Mouse (Mus musculus): Measurements from ENCODE around the gene Fuca1. TPM values are rescaled to one million over a fixed set of nuclear protein-coding genes. Genes with fewer than 3 reads are reported as not detected.
A peak's percentile ranks its signal among the peaks of the same experiment; 100 is the strongest.

Gene Fuca1
- 100 to 1,000 TPM in 11 of 26 experiments, 10 to 100 TPM in 15; 17.9 to 210 (median 80.2) TPM for total RNA-seq (2018; cell fraction: chromatin; rRNA removed)
- 100 to 1,000 TPM in 10 of 26 experiments, 10 to 100 TPM in 16; 62.4 to 180 (median 86.0) TPM for total RNA-seq (2018; cell fraction: cytosol; rRNA removed)
- 100 to 1,000 TPM in 8 of 26 experiments, 10 to 100 TPM in 18; 31.1 to 178 (median 73.6) TPM for total RNA-seq (2018; cell fraction: nucleus; rRNA removed)
- 158 to 239 TPM (median 178 TPM) in 3 replicates for polyA plus RNA-seq (2018)

DNA sequence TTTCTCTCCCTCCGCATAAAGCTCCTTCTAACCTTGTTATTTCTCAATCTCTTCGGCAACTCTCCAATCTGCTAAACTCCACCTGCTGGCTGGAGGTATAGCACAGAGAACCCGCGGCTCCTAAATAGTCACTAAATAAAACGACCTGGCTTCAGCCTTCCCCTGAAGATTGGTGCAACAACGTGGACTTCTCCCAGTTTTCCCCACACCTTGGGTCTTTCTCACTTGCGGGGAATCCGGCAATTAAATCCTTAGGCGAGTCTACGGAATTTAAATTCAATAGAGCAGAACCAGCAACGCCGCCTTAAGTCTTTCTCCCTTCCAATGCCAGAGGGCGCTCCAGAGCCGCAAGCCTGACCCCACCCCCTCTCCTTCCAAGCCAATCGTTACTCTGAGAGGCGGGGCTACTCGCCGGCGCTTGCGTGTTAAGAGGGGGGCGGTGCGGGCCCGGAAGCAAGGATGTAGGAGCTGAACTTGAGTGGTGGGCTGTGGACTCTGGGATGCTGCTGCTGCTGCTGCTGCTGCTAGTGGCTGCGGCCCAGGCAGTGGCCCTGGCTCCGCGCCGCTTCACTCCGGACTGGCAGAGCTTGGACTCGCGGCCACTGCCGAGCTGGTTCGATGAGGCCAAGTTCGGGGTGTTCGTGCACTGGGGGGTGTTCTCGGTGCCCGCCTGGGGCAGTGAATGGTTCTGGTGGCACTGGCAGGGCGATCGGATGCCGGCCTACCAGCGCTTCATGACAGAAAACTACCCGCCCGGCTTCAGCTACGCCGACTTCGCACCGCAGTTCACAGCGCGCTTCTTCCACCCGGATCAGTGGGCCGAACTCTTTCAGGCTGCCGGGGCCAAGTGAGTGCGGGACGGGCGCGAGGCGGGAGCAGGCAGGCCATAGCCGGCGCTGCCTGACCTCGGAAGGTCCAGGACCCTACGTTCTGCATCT is at the start of gene Fuca1:
Gene Fuca1, plus strand, starts transcription at position 432 of the 938 bp plus-strand sequence.
- Histone ChIP-seq H3K4me3 (ENCODE audit: inconsistent target) (peak within 1 kb of the TSS; percentile 72), H3K36me3 (ENCODE audit: inconsistent target) (peaks cover 20% of the 10 kb centered on the region), H3K79me2 (ENCODE audit: inconsistent target) (peaks cover 39% of the 10 kb centered on the region), H3K27ac (peak within 1 kb of the TSS; percentile 92)
- under 1% methylated on average over 60 of the region's 60 CpGs for WGBS (ENCODE audit: missing documents)

DNA sequence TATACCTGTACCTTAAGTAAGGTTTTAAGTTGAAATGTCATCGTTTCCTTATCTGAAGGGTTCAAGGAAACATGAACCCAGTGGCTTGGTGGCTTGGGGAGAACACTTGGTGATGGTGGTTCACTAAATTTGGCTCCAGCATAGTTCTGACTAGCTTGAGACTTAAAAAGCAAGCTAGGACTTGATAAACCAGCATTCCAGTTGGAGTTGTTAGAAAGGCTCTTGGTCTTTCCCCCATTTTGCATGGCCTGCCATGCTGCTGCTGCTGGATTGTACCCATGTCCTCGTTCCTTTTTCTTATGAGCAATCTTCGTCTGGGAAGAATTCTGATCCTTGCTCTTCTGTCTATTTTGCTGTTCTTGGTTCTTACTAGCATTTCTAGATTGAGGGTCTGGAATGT is 48.5 kb upstream of the Fuca1 start:
- H3K4me3 ChIP-seq (ENCODE audit: inconsistent target): peak overlapping the region; percentile 84
- peaks cover 7% of the 10 kb centered on the region; the same call in 1 of the 2 replicates for H3K36me3 ChIP-seq (ENCODE audit: inconsistent target)
- WGBS (ENCODE audit: missing documents): 40% methylated on average over 3 of the region's 3 CpGs
- peak overlapping the region; percentile 92 for H3K27ac ChIP-seq
- peaks cover 52% of the 10 kb centered on the region for H3K79me2 ChIP-seq (ENCODE audit: inconsistent target)

DNA sequence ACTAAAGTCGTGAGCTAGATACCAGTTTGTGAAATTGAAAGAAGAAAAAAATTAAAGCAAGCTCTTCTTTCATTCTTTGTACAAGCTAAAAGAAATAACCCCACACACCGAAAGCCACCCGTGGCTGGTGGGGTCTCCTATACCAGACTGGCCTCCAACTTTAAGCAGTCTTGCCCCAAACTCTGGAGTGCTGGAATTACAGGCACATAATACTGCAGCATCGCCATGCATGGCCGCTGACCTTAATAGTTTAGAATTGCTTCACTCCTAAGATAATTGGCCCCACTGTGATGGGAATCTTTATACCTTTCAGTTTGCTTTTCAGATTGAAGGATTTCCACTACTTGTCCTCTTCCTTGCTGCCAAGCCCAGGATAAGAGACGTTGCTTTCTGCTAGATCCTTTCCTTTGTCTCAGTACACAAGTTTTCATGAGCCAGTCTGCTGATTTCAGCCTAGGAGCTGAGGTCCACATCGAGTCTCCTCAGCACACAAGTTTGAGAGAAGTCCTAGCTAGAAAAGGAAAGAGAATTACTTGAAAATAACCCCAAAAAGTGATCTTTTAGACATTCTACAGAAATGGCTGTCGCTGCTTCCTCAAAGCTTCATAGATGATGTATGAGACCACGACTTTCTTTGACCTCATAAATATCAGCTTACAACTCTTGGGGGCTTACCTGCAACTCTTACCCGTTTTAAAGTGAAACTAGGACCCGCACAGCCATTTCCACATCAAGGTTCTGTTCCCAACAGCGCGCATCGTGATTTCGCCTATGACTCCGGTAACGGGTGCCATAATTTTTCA is 47.7 kb upstream of the Fuca1 start:
- Histone ChIP-seq H3K36me3 (ENCODE audit: inconsistent target) (peaks cover 7% of the 10 kb centered on the region; the same call in 1 of the 2 replicates), H3K79me2 (ENCODE audit: inconsistent target) (peaks cover 52% of the 10 kb centered on the region), H3K27ac (peak overlapping the region; percentile 92), H3K4me3 (ENCODE audit: inconsistent target) (peak overlapping the region; percentile 84)
- 5% methylated on average over 17 of the region's 17 CpGs for WGBS (ENCODE audit: missing documents)

DNA sequence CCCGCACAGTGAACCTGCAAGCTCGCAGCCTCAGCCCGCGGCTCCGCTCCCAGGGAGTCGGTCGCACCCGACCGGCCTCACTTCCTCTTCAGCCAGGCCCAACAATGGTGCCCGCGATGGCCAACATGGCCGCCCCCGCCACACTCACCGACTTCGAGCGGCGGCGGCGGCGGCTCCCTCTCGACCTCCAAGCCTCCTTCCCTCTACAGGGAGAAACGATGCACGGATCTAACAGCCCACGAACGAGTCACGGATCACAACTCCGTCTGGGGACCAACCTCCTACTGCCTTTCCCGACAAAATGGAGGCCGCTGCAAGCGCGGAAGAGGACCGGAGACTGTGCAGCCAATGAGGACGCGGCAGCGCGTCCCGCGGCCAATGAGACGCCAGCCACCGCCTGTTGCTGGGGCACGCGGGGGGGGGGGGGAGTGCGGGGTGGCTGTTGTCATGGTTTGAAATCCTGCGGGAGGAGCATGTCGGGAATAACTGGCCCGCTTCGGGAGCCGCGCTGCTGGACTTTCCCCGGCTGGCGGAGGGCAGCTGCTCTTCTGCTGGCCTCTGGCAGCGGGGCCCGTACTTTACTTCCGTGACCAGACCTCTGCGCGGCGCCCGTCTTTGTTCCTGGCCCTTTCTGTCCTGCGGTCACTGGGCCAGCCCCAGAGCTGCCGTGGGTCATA is 46.9 kb upstream of the Fuca1 start, which contains the start of gene Pnrc2:
Gene Pnrc2, minus strand, starts transcription at position 325 of the 677 bp plus-strand sequence.
- H3K4me3 ChIP-seq (ENCODE audit: inconsistent target): peak within 1 kb of the TSS; percentile 84
- H3K27ac ChIP-seq: peak within 1 kb of the TSS; percentile 92
- H3K36me3 ChIP-seq (ENCODE audit: inconsistent target): peaks cover 7% of the 10 kb centered on the region; the same call in 1 of the 2 replicates
- WGBS (ENCODE audit: missing documents): under 1% methylated on average over 58 of the region's 60 CpGs
- H3K79me2 ChIP-seq (ENCODE audit: inconsistent target): peaks cover 46% of the 10 kb centered on the region

DNA sequence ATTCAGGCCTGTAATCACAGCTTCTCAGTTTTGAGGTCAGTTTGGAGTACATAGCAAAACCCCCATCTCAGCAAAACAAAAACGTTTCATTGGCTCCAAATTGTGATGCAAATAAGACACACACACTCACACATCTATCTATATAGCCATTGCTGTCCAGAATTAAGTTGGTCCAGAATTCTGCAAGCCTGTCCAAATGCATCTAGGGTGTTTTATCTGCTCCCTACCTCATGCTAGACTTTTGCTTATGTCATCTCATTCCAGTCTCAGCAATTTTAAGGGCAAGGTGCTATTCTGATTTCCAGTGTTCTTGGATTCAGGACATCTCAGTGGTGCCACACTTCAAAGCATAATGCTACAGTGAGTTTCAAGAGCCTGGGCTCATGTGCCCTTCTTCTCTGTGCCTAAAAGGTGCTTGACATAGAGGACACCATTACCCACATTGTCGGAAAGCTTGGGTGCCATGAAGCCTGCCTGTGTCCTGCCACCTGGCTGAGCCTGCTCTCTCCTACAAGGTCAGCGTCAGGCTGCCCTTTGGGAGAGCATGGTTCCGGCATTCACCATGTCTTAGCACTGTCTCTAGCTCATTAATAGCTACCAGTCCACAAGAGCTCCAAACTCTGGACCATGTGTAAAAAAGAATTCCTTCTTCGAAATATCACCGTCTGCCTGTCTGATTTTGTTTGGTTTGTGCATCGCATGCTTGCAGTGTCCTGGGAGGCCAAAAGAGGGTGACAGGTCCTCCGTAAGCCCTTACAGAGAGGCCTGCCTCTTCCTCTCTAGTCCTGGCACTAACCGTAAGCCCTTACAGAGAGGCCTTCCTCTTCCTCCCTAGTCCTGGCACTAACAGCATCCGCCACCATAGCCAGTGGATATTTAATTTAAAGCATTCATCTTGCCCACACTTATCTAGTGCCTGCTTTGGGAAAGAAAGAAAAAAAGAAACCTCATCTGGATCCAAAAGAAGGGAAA is 45.7 kb upstream of the Fuca1 start:
- H3K4me3 ChIP-seq (ENCODE audit: inconsistent target): peak overlapping the region; percentile 23
- WGBS (ENCODE audit: missing documents): 59% methylated on average over 10 of the region's 10 CpGs
- peak overlapping the region; percentile 92 for H3K27ac ChIP-seq
- H3K36me3 ChIP-seq (ENCODE audit: inconsistent target): peaks cover 7% of the 10 kb centered on the region; the same call in 1 of the 2 replicates
- H3K79me2 ChIP-seq (ENCODE audit: inconsistent target): peaks cover 34% of the 10 kb centered on the region

DNA sequence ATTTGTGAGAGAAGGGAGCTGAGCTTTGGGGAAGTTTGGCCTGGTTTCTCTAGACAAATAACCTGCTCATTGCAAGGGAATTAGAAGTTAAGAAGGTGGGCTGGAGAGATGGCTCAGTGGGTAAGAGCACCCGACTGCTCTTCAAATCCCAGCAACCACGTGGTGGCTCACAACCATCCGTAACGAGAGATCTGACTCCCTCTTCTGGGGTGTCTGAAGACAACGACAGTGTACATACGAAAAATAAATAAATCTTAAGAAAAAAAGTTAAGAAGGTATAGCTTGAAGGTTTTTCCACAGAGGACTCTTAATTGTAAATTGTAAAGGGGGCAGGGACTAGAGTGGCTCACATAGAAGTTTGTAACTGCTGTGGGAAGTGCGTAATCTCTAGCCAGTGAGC is 45.0 kb upstream of the Fuca1 start:
- H3K36me3 ChIP-seq (ENCODE audit: inconsistent target): peaks cover 7% of the 10 kb centered on the region; the same call in 1 of the 2 replicates
- H3K27ac ChIP-seq: peak overlapping the region; percentile 92
- 22% methylated on average over 7 of the region's 7 CpGs for WGBS (ENCODE audit: missing documents)
- peak overlapping the region; percentile 3; the same call in 1 of the 2 replicates for H3K4me3 ChIP-seq (ENCODE audit: inconsistent target)
- H3K79me2 ChIP-seq (ENCODE audit: inconsistent target): peaks cover 28% of the 10 kb centered on the region

DNA sequence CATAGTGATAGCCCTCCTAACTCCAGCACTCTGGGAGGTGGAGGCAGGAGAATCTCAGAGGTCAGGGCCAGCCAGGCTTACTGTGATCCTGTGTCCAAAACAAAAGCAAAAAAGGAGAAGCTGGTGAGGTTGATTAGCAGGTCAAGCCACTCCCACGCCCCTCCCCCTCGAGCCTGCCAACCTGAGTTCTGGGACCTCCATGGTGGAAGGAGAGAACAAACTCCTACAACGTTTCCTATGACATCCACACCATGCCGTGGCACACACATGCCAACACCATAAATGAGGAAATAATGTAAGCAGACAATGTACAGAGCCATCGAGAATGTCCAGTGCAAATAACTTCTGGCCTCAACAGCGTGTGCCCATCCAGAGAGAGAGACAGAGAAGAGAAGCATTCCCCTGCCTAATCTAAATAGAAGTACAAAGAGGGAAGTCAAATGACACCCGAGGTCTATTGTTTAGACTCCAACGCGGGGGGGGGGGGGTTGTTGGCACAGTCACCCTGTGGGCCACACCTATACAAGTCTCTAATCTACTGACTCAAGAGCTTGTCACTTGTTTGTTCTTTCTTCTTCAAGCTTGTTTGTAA is 44.4 kb upstream of the Fuca1 start:
- Histone ChIP-seq H3K27ac (peak overlapping the region; percentile 92), H3K79me2 (ENCODE audit: inconsistent target) (peaks cover 22% of the 10 kb centered on the region), H3K4me3 (ENCODE audit: inconsistent target) (peak overlapping the region; percentile 3; the same call in 1 of the 2 replicates), H3K36me3 (ENCODE audit: inconsistent target) (peaks cover 7% of the 10 kb centered on the region; the same call in 1 of the 2 replicates)
- 5% methylated on average over 9 of the region's 9 CpGs for WGBS (ENCODE audit: missing documents)

DNA sequence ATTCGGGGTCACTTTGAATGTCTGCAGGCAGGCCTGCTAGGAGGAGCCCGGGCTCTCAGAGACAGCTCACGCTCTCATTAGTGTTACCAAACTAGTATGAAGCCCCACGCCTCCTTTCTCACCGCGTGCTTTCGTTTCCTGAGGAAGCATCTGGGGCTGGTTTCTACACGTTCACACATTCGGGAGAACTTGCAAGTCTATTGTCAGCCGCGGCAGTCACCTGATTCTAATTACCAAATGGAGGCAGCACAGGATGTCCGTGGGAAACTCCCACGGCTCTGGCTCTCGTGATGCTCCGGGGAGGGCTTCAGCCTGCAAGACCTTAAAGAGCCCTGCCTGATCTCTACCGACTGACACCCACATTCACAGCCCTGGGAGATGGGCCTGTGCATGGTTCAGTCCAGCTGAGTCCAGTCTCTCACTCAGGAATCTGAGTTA is 43.9 kb upstream of the Fuca1 start:
- under 1% methylated on average over 16 of the region's 16 CpGs for WGBS (ENCODE audit: missing documents)
- Histone ChIP-seq H3K27ac (peak overlapping the region; percentile 92), H3K79me2 (ENCODE audit: inconsistent target) (peaks cover 17% of the 10 kb centered on the region), H3K4me3 (ENCODE audit: inconsistent target) (peak overlapping the region; percentile 3; the same call in 1 of the 2 replicates), H3K36me3 (ENCODE audit: inconsistent target) (peaks cover 4% of the 10 kb centered on the region; the same call in 1 of the 2 replicates)

DNA sequence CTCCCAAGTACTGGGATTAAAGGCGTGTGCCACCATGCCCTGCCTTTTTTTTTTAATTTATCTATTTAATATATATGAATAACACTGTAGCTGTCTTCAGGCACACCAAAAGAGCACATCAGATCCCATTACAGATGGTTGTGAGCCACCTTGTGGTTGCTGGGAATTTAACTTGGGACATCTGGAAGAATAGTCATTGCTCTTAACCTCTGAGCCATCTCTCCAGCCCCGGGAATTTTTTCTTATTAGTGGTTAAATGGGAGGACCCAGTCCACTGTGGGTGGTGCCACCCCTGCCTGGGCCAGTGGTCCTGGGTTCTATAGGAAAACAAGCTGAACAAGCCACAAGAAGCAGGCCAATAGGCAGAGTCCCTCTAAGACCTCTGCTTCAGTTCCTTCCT is 42.8 kb upstream of the Fuca1 start:
- WGBS (ENCODE audit: missing documents): 69% methylated on average over 2 of the region's 2 CpGs
- H3K4me3 ChIP-seq (ENCODE audit: inconsistent target): no peak overlapping the region
- no peaks in the 10 kb centered on the region for H3K36me3 ChIP-seq (ENCODE audit: inconsistent target)
- H3K79me2 ChIP-seq (ENCODE audit: inconsistent target): peaks cover 6% of the 10 kb centered on the region
- no peak overlapping the region for H3K27ac ChIP-seq

DNA sequence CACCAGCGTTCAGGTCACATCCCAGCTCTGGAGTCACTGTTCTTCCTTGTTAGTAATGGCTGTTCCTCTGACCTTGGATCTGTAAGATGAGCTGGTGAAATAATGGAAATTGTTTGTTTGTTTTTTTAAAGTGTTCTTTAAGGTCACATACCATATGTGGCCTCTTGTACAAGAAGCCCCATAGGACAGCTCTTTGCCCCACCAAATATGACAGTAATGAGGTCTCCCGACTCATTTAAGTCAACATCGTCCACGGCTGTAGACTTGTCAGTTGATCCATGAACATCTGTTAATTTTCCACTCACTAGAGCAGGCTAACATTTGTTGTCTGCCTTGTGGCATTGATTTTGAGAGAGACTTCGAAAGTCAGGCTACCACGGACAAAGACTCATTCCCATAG is 41.5 kb upstream of the Fuca1 start:
- Histone ChIP-seq H3K79me2 (ENCODE audit: inconsistent target) (no peaks in the 10 kb centered on the region), H3K4me3 (ENCODE audit: inconsistent target) (no peak overlapping the region), H3K27ac (no peak overlapping the region), H3K36me3 (ENCODE audit: inconsistent target) (no peaks in the 10 kb centered on the region)
- 90% methylated on average over 6 of the region's 6 CpGs for WGBS (ENCODE audit: missing documents)

DNA sequence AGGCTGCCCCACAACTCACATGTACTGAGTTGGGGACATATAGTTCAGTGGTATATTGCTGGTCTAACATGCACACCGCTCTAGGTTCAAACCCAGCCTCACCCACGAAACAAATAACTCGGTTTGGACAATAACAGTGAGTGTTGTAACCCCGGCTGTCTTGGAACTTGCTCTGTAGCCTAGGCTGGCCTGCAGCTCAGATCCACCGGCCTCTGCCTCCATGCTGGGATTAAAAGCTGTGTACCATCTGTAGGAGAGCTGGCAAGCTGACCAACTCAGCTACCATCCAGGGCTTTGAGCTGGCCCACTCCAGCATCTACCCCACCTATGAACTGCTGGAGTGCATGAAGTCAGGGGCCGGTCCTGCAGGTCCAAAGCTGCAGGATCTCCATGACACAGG is 40.5 kb upstream of the Fuca1 start:
- Histone ChIP-seq H3K79me2 (ENCODE audit: inconsistent target) (no peaks in the 10 kb centered on the region), H3K4me3 (ENCODE audit: inconsistent target) (no peak overlapping the region), H3K36me3 (ENCODE audit: inconsistent target) (no peaks in the 10 kb centered on the region), H3K27ac (no peak overlapping the region)
- WGBS (ENCODE audit: missing documents): 99% methylated on average over 6 of the region's 6 CpGs

DNA sequence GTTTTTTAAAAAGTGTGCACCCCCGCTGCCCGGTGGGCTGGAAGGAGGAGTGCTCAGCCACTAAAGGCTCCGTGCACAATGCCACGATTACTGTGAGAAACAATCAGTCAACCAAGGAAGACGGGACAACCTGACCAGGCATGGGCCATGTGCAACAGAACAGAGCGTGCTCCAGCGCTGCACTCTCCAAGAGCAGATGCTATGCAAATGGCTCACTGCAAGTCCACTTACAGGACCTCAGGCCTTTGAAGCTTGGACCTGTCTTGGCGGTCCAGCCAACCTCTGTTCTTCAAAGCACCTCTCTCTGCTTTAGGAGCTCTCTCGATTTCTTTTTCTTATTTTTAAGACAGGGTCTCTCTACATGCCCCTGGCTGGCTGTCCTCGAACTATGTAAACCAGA is 40.0 kb upstream of the Fuca1 start:
- Histone ChIP-seq H3K4me3 (ENCODE audit: inconsistent target) (no peak overlapping the region), H3K36me3 (ENCODE audit: inconsistent target) (no peaks in the 10 kb centered on the region), H3K27ac (no peak overlapping the region), H3K79me2 (ENCODE audit: inconsistent target) (no peaks in the 10 kb centered on the region)
- 93% methylated on average over 10 of the region's 10 CpGs for WGBS (ENCODE audit: missing documents)
